Mouse (Mus musculus): ENCODE measurements at regions not wholly inside any gene's neighbourhood (a gene's known extent, or its start where the extent isn't known, plus 50 kb on each side); places are given as distances from the start of the nearest gene placed in this dataset.

- H3K4me3 ChIP-seq (ENCODE audit: control insufficient read depth in 1 of 2, insufficient read depth in 1 of 2, low read depth in 1 of 2, low read length in 2 of 2) = no peak overlapping the region
- H3K4me1 ChIP-seq (ENCODE audit: control insufficient read depth in 2 of 2, insufficient read depth in 2 of 2, low read length in 2 of 2) = no peaks in the 10 kb centered on the region
- 33% methylated on average over 1 of the region's 1 CpGs for WGBS
- no peaks in the 10 kb centered on the region for H3K9me3 ChIP-seq (ENCODE audit: control insufficient read depth, low read length)
- H3K27me3 ChIP-seq (ENCODE audit: control insufficient read depth, insufficient read depth, low read length) = no peaks in the 10 kb centered on the region
- H3K36me3 ChIP-seq (ENCODE audit: control insufficient read depth, insufficient read depth, low read length) = no peaks in the 10 kb centered on the region
- ATAC-seq (ENCODE audit: insufficient number of reproducible peaks, insufficient read depth, low FRiP score, low read depth) = no peak
- no peak overlapping the region for H3K4me2 ChIP-seq (ENCODE audit: low read length)
- H3K9ac ChIP-seq (ENCODE audit: low read length) = no peak overlapping the region
- no peak overlapping the region for H3K27ac ChIP-seq (replicated peaks in 1 of 2; ENCODE audit: control insufficient read depth in 1 of 2, insufficient read depth in 1 of 2, low read depth in 2 of 2, low read length in 2 of 2)
Measured at GRCm38 (mm10) chr2:50609086-50609485, 312.5 kb upstream of the Mmadhc start.

GRCm38 (mm10) chr2:50589195-50589594 is 292.6 kb upstream of the Mmadhc start:
- no peak overlapping the region for H3K27ac ChIP-seq (replicated peaks in 1 of 2; ENCODE audit: control insufficient read depth in 1 of 2, insufficient read depth in 1 of 2, low read depth in 2 of 2, low read length in 2 of 2)
- H3K36me3 ChIP-seq (ENCODE audit: control insufficient read depth, insufficient read depth, low read length) = no peaks in the 10 kb centered on the region
- no peak overlapping the region for H3K4me3 ChIP-seq (ENCODE audit: control insufficient read depth in 1 of 2, insufficient read depth in 1 of 2, low read depth in 1 of 2, low read length in 2 of 2)
- ATAC-seq (ENCODE audit: insufficient number of reproducible peaks, insufficient read depth, low FRiP score, low read depth) = no peak
- H3K27me3 ChIP-seq (ENCODE audit: control insufficient read depth, insufficient read depth, low read length) = no peaks in the 10 kb centered on the region
- WGBS = 71% methylated on average over 6 of the region's 6 CpGs
- H3K4me2 ChIP-seq (ENCODE audit: low read length) = no peak overlapping the region
- H3K4me1 ChIP-seq (ENCODE audit: control insufficient read depth in 2 of 2, insufficient read depth in 2 of 2, low read length in 2 of 2) = no peaks in the 10 kb centered on the region
- H3K9ac ChIP-seq (ENCODE audit: low read length) = no peak overlapping the region
- no peaks in the 10 kb centered on the region for H3K9me3 ChIP-seq (ENCODE audit: control insufficient read depth, low read length)

DNA sequence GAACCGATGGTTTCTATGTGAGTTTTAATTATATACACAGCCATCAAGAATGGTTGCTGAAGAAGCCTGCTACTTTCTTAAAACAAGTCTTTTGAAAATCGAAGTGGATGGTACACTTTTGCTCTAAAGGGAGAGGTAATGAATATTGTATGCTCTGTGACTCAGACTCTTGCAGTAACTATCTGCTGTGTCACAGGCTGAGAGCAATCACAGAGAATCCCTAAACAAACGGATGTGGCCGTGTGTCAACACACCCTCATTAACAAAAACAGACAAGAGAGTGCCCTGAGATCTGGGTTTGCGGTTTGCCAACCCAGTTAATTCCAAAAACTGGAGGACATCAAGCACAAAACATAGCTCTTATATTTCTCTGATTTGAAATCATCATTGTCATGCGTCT is 292.1 kb upstream of the Mmadhc start:
- Histone ChIP-seq H3K4me3 (ENCODE audit: control insufficient read depth in 1 of 2, insufficient read depth in 1 of 2, low read depth in 1 of 2, low read length in 2 of 2) (no peak overlapping the region), H3K4me1 (ENCODE audit: control insufficient read depth in 2 of 2, insufficient read depth in 2 of 2, low read length in 2 of 2) (no peaks in the 10 kb centered on the region), H3K4me2 (ENCODE audit: low read length) (no peak overlapping the region), H3K9ac (ENCODE audit: low read length) (no peak overlapping the region), H3K27ac (replicated peaks in 1 of 2; ENCODE audit: control insufficient read depth in 1 of 2, insufficient read depth in 1 of 2, low read depth in 2 of 2, low read length in 2 of 2) (no peak overlapping the region), H3K27me3 (ENCODE audit: control insufficient read depth, insufficient read depth, low read length) (no peaks in the 10 kb centered on the region), H3K36me3 (ENCODE audit: control insufficient read depth, insufficient read depth, low read length) (no peaks in the 10 kb centered on the region), H3K9me3 (ENCODE audit: control insufficient read depth, low read length) (no peaks in the 10 kb centered on the region)
- ATAC-seq (ENCODE audit: insufficient number of reproducible peaks, insufficient read depth, low FRiP score, low read depth) = no peak
- WGBS = 68% methylated on average over 6 of the region's 6 CpGs

- ATAC-seq (ENCODE audit: insufficient number of reproducible peaks, insufficient read depth, low FRiP score, low read depth) = no peak
- 67% methylated on average over 6 of the region's 6 CpGs for WGBS
- H3K4me1 ChIP-seq (ENCODE audit: control insufficient read depth in 2 of 2, insufficient read depth in 2 of 2, low read length in 2 of 2) = no peaks in the 10 kb centered on the region
- no peak overlapping the region for H3K27ac ChIP-seq (replicated peaks in 1 of 2; ENCODE audit: control insufficient read depth in 1 of 2, insufficient read depth in 1 of 2, low read depth in 2 of 2, low read length in 2 of 2)
- H3K9me3 ChIP-seq (ENCODE audit: control insufficient read depth, low read length) = no peaks in the 10 kb centered on the region
- no peak overlapping the region for H3K9ac ChIP-seq (ENCODE audit: low read length)
- H3K27me3 ChIP-seq (ENCODE audit: control insufficient read depth, insufficient read depth, low read length) = no peaks in the 10 kb centered on the region
- no peak overlapping the region for H3K4me2 ChIP-seq (ENCODE audit: low read length)
- H3K36me3 ChIP-seq (ENCODE audit: control insufficient read depth, insufficient read depth, low read length) = no peaks in the 10 kb centered on the region
- no peak overlapping the region for H3K4me3 ChIP-seq (ENCODE audit: control insufficient read depth in 1 of 2, insufficient read depth in 1 of 2, low read depth in 1 of 2, low read length in 2 of 2)
Measured at GRCm38 (mm10) chr2:50586321-50587050, 289.9 kb upstream of the Mmadhc start.

DNA sequence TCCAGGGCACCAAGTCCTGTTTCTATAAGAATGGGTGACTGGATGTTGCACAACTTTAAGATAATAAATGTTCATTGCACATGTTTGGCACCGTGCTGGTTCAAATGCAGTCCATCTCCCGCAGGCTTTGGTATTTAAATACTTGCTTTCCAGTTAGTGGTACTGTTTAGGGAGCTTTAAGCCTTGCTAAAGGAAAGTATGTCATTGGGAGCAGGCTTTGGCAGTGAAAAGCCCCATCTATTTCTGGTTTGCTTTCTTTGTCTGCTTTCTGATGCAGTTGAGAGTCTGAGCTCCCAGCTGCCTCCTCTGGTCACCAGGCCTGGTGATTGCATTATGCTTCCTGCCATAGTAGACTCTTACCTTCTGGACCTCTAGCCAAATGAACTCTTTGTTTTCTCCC is 283.0 kb upstream of the Mmadhc start:
- no peaks in the 10 kb centered on the region for H3K4me1 ChIP-seq (ENCODE audit: control insufficient read depth in 2 of 2, insufficient read depth in 2 of 2, low read length in 2 of 2)
- no peaks in the 10 kb centered on the region for H3K36me3 ChIP-seq (ENCODE audit: control insufficient read depth, insufficient read depth, low read length)
- WGBS = 73% methylated on average over 2 of the region's 2 CpGs
- no peak overlapping the region for H3K27ac ChIP-seq (replicated peaks in 1 of 2; ENCODE audit: control insufficient read depth in 1 of 2, insufficient read depth in 1 of 2, low read depth in 2 of 2, low read length in 2 of 2)
- H3K4me2 ChIP-seq (ENCODE audit: low read length) = no peak overlapping the region
- H3K9me3 ChIP-seq (ENCODE audit: control insufficient read depth, low read length) = no peaks in the 10 kb centered on the region
- no peaks in the 10 kb centered on the region for H3K27me3 ChIP-seq (ENCODE audit: control insufficient read depth, insufficient read depth, low read length)
- H3K4me3 ChIP-seq (ENCODE audit: control insufficient read depth in 1 of 2, insufficient read depth in 1 of 2, low read depth in 1 of 2, low read length in 2 of 2) = no peak overlapping the region
- ATAC-seq (ENCODE audit: insufficient number of reproducible peaks, insufficient read depth, low FRiP score, low read depth) = no peak
- no peak overlapping the region for H3K9ac ChIP-seq (ENCODE audit: low read length)

DNA sequence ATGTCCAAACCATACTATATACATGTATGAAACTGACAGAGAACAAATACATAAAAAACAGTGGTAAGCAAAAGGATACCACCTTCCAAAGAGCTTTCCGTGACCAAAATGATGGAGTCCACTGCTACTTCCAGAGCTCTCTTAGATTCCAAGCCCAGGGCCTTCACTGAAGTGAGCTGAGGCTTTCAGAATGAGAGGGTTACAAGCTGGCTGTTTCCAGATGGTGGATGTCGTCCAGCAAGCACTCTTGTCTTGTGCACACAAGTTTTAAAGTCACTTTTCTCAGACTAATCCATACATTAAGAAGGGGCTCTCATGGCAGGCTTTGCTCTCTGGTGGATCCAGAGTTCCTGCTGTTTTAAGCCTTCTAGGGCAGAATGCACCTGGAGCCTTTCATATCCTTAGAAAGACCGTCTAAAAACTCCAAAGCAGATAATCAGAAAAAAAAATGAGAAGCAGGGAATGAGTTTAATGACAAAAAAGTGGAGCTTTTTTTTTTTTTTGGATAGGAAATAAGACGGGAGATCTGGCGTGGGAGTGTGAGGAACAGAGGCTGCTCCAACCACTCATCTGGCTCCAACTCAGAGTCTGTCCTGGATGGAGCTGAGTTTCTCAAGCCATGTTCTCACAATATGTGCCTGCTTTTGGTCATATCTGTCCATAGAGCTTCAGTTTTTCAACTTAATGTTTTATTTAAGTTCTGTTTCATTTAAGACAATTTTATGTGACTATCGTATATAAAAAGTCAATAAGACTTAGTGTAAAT is 281.9 kb upstream of the Mmadhc start:
- no peak overlapping the region for H3K4me3 ChIP-seq (ENCODE audit: control insufficient read depth in 1 of 2, insufficient read depth in 1 of 2, low read depth in 1 of 2, low read length in 2 of 2)
- H3K4me1 ChIP-seq (ENCODE audit: control insufficient read depth in 2 of 2, insufficient read depth in 2 of 2, low read length in 2 of 2) = no peaks in the 10 kb centered on the region
- WGBS = 75% methylated on average over 6 of the region's 6 CpGs
- H3K27me3 ChIP-seq (ENCODE audit: control insufficient read depth, insufficient read depth, low read length) = no peaks in the 10 kb centered on the region
- no peaks in the 10 kb centered on the region for H3K36me3 ChIP-seq (ENCODE audit: control insufficient read depth, insufficient read depth, low read length)
- H3K9ac ChIP-seq (ENCODE audit: low read length) = no peak overlapping the region
- H3K4me2 ChIP-seq (ENCODE audit: low read length) = no peak overlapping the region
- H3K9me3 ChIP-seq (ENCODE audit: control insufficient read depth, low read length) = no peaks in the 10 kb centered on the region
- H3K27ac ChIP-seq (replicated peaks in 1 of 2; ENCODE audit: control insufficient read depth in 1 of 2, insufficient read depth in 1 of 2, low read depth in 2 of 2, low read length in 2 of 2) = no peak overlapping the region
- ATAC-seq (ENCODE audit: insufficient number of reproducible peaks, insufficient read depth, low FRiP score, low read depth) = no peak

DNA sequence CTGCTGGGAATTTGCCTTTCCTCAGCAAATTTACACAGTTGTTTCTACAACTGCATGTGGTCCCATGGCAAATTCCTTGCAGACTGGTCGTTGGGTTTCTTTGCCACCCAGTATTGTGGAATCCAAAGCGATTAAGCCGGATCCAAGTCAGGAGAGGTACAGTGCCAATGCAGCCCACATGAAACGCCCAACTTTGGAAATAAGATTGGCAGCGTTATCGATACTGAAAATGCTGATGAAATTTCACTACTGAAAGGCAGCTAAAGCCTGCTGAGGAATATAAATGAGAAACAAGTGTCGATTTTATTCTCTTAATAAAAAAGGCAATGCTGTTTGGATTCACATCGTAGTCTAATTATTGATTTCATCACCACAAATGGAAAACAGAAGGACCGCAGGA is 281.1 kb upstream of the Mmadhc start:
- Histone ChIP-seq H3K4me2 (ENCODE audit: low read length) (no peak overlapping the region), H3K4me1 (ENCODE audit: control insufficient read depth in 2 of 2, insufficient read depth in 2 of 2, low read length in 2 of 2) (no peaks in the 10 kb centered on the region), H3K4me3 (ENCODE audit: control insufficient read depth in 1 of 2, insufficient read depth in 1 of 2, low read depth in 1 of 2, low read length in 2 of 2) (no peak overlapping the region), H3K27me3 (ENCODE audit: control insufficient read depth, insufficient read depth, low read length) (no peaks in the 10 kb centered on the region), H3K9ac (ENCODE audit: low read length) (no peak overlapping the region), H3K9me3 (ENCODE audit: control insufficient read depth, low read length) (no peaks in the 10 kb centered on the region), H3K36me3 (ENCODE audit: control insufficient read depth, insufficient read depth, low read length) (no peaks in the 10 kb centered on the region), H3K27ac (replicated peaks in 1 of 2; ENCODE audit: control insufficient read depth in 1 of 2, insufficient read depth in 1 of 2, low read depth in 2 of 2, low read length in 2 of 2) (no peak overlapping the region)
- no peak for ATAC-seq (ENCODE audit: insufficient number of reproducible peaks, insufficient read depth, low FRiP score, low read depth)
- 90% methylated on average over 9 of the region's 9 CpGs for WGBS

Data from heart, embryonic 14.5 days (tissue).